Mouse (Mus musculus): ENCODE data around the gene Slc16a13. TPM values are rescaled to one million over a fixed set of nuclear protein-coding genes. Genes with fewer than 3 reads are reported as not detected.

Gene Slc16a13
- polyA plus RNA-seq, 1 experiment from 2014 or later = 1.9 TPM

- no peak for TF ChIP-seq EP300 (IDR thresholded peaks at IDR 0.05; ENCODE audit: low read depth)
- TF ChIP-seq CTCF (IDR thresholded peaks at IDR 0.05; ENCODE audit: low read depth) = no peak
- H3K9ac ChIP-seq (replicated peaks) = peak overlapping the region; percentile 73
- no peaks in the 10 kb centered on the region for H3K9me3 ChIP-seq (ENCODE audit: low read length)
- H3K27ac ChIP-seq (ENCODE audit: low read depth) = peak overlapping the region; percentile 87
- H3K4me2 ChIP-seq (ENCODE audit: low read depth, low read length) = peak overlapping the region; percentile 97
- peaks cover 16% of the 10 kb centered on the region for H3K27me3 ChIP-seq (ENCODE audit: insufficient read depth, low read length)
- peak overlapping the region; percentile 61 for H3K4me3 ChIP-seq (ENCODE audit: low read depth, low read length)
- H3K36me3 ChIP-seq (replicated peaks; ENCODE audit: insufficient read depth, low read length) = no peaks in the 10 kb centered on the region
- WGBS (ENCODE audit: insufficient replicate concordance) = 3% methylated on average over 24 of the region's 24 CpGs
- no peak for DNase-seq
- H3K4me1 ChIP-seq (ENCODE audit: insufficient read depth) = peaks cover 24% of the 10 kb centered on the region
- no peak for ATAC-seq
Measured at GRCm38 (mm10) chr11:70220323-70220722, 541 bp downstream of the Slc16a13 start.

- peak overlapping the region; percentile 97 for H3K4me2 ChIP-seq (ENCODE audit: low read depth, low read length)
- no peak for ATAC-seq
- peaks cover 17% of the 10 kb centered on the region for H3K27me3 ChIP-seq (ENCODE audit: insufficient read depth, low read length)
- H3K9ac ChIP-seq (replicated peaks) = peak overlapping the region; percentile 73
- DNase-seq = no peak
- H3K27ac ChIP-seq (ENCODE audit: low read depth) = no peak overlapping the region; the same call in 1 of the 2 replicates
- peak overlapping the region; percentile 61 for H3K4me3 ChIP-seq (ENCODE audit: low read depth, low read length)
- H3K4me1 ChIP-seq (ENCODE audit: insufficient read depth) = peaks cover 24% of the 10 kb centered on the region
- no peak for TF ChIP-seq CTCF (IDR thresholded peaks at IDR 0.05; ENCODE audit: low read depth)
- no peaks in the 10 kb centered on the region for H3K9me3 ChIP-seq (ENCODE audit: low read length)
- WGBS (ENCODE audit: insufficient replicate concordance) = 65% methylated on average over 7 of the region's 7 CpGs
- H3K36me3 ChIP-seq (replicated peaks; ENCODE audit: insufficient read depth, low read length) = no peaks in the 10 kb centered on the region
Measured at GRCm38 (mm10) chr11:70219873-70220272, 991 bp downstream of the Slc16a13 start.

DNA sequence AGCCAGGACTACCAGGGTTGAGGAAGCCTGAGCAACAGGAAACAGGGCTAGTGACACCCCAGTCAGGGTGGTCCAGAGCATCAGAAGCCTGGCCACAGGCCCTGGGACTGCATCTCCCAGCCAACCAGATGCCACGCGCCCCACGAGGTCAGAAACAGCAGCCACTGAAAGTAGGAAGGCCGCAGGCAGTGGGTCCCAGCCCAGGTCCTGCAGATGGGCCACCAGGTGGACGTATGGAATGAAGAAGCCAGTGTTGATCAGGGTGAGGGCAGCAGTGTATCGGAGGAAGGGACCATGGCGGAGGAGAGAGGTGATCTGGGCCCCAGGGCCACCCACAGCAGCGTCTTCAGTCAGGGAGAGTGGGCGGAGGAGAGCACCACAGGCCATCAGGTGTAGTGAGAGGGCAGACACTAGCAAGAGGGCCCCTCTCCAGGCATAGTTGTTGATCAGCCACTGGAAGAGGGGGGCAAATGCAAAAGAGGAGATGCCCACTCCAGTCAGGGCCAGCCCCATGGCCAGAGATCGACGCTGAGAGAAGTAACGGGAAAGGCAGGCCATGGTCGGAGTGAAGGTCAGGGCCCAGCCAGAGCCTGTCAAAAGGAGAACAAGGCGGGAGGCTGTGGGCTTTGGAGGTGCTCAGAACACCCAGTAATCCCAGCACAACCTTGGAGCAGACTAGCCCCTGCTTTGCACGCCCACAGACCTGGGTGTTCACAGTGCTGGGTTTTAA lies 2.0 kb downstream of the Slc16a13 start:
- H3K9ac ChIP-seq (replicated peaks) = no peak overlapping the region

GRCm38 (mm10) chr11:70218039-70218438 lies 2.8 kb downstream of the Slc16a13 start:
- 79% methylated on average over 4 of the region's 4 CpGs for WGBS (ENCODE audit: insufficient replicate concordance)
- Histone ChIP-seq H3K4me3 (ENCODE audit: low read depth, low read length) (no peak overlapping the region), H3K9me3 (ENCODE audit: low read length) (no peaks in the 10 kb centered on the region), H3K27me3 (ENCODE audit: insufficient read depth, low read length) (peaks cover 34% of the 10 kb centered on the region), H3K4me2 (ENCODE audit: low read depth, low read length) (no peak overlapping the region), H3K4me1 (ENCODE audit: insufficient read depth) (peaks cover 33% of the 10 kb centered on the region), H3K27ac (ENCODE audit: low read depth) (no peak overlapping the region), H3K9ac (replicated peaks) (no peak overlapping the region), H3K36me3 (replicated peaks; ENCODE audit: insufficient read depth, low read length) (no peaks in the 10 kb centered on the region)
- DNase-seq (no peak), ATAC-seq (no peak)
- no peak for TF ChIP-seq CTCF (IDR thresholded peaks at IDR 0.05; ENCODE audit: low read depth)
- no peak for TF ChIP-seq EP300 (IDR thresholded peaks at IDR 0.05; ENCODE audit: low read depth)

More for the DNA sequence above, 2.0 kb downstream of the Slc16a13 start:
- 91% methylated on average over 15 of the region's 15 CpGs for WGBS (ENCODE audit: insufficient replicate concordance)
- Histone ChIP-seq H3K27ac (ENCODE audit: low read depth) (no peak overlapping the region), H3K9me3 (ENCODE audit: low read length) (no peaks in the 10 kb centered on the region), H3K4me1 (ENCODE audit: insufficient read depth) (peaks cover 33% of the 10 kb centered on the region), H3K27me3 (ENCODE audit: insufficient read depth, low read length) (peaks cover 25% of the 10 kb centered on the region), H3K4me2 (ENCODE audit: low read depth, low read length) (no peak overlapping the region), H3K36me3 (replicated peaks; ENCODE audit: insufficient read depth, low read length) (no peaks in the 10 kb centered on the region), H3K4me3 (ENCODE audit: low read depth, low read length) (no peak overlapping the region)
- ATAC-seq (no peak), DNase-seq (no peak)
- TF ChIP-seq CTCF (IDR thresholded peaks at IDR 0.05; ENCODE audit: low read depth) = no peak
- TF ChIP-seq EP300 (IDR thresholded peaks at IDR 0.05; ENCODE audit: low read depth) = no peak

- peaks cover 35% of the 10 kb centered on the region for H3K27me3 ChIP-seq (ENCODE audit: insufficient read depth, low read length)
- TF ChIP-seq EP300 (IDR thresholded peaks at IDR 0.05; ENCODE audit: low read depth) = no peak
- TF ChIP-seq CTCF (IDR thresholded peaks at IDR 0.05; ENCODE audit: low read depth) = no peak
- no peaks in the 10 kb centered on the region for H3K36me3 ChIP-seq (replicated peaks; ENCODE audit: insufficient read depth, low read length)
- H3K4me3 ChIP-seq (ENCODE audit: low read depth, low read length) = no peak overlapping the region
- WGBS (ENCODE audit: insufficient replicate concordance) = 78% methylated on average over 3 of the region's 3 CpGs
- H3K9me3 ChIP-seq (ENCODE audit: low read length) = no peaks in the 10 kb centered on the region
- no peak overlapping the region for H3K9ac ChIP-seq (replicated peaks)
- no peak overlapping the region for H3K4me2 ChIP-seq (ENCODE audit: low read depth, low read length)
- H3K27ac ChIP-seq (ENCODE audit: low read depth) = no peak overlapping the region
- peaks cover 22% of the 10 kb centered on the region for H3K4me1 ChIP-seq (ENCODE audit: insufficient read depth)
- no peak for ATAC-seq
- DNase-seq = no peak
Measured at GRCm38 (mm10) chr11:70216103-70216502, 4.8 kb downstream of the Slc16a13 start.

DNA sequence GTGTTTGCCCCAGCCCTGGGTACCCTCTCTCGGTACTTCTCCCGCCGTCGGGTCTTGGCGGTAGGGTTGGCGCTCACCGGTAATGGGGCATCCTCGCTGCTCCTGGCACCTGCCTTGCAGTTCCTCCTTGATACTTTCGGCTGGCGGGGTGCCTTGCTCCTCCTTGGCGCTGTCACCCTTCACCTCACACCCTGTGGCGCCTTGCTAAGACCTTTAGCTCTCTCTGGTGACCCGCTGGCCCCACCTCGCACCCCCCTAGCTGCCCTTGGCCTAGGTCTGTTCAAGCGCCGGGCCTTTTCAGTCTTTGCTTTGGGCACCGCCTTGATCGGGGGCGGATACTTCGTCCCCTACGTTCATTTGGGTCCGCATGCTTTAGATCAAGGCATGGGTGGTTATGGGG lies 5.6 kb downstream of the Slc16a13 start:
- H3K4me1 ChIP-seq (ENCODE audit: insufficient read depth) = peaks cover 17% of the 10 kb centered on the region
- no peak overlapping the region for H3K9ac ChIP-seq (replicated peaks)
- H3K27me3 ChIP-seq (ENCODE audit: insufficient read depth, low read length) = peaks cover 35% of the 10 kb centered on the region
- TF ChIP-seq CTCF (IDR thresholded peaks at IDR 0.05; ENCODE audit: low read depth) (no peak), EP300 (IDR thresholded peaks at IDR 0.05; ENCODE audit: low read depth) (no peak)
- H3K4me2 ChIP-seq (ENCODE audit: low read depth, low read length) = no peak overlapping the region
- ATAC-seq = no peak
- DNase-seq = no peak
- H3K4me3 ChIP-seq (ENCODE audit: low read depth, low read length) = 0 out of 2 replicates have a peak overlapping the region, but pooled peaks have one; percentile 32
- H3K36me3 ChIP-seq (replicated peaks; ENCODE audit: insufficient read depth, low read length) = no peaks in the 10 kb centered on the region
- WGBS (ENCODE audit: insufficient replicate concordance) = 29% methylated on average over 22 of the region's 22 CpGs
- H3K9me3 ChIP-seq (ENCODE audit: low read length) = no peaks in the 10 kb centered on the region
- no peak overlapping the region for H3K27ac ChIP-seq (ENCODE audit: low read depth)

All from liver, postnatal 0 days (tissue).